Mouse (Mus musculus) heart, adult 2 months (tissue): ENCODE results near the gene Fhdc1.

Source experiments
- CTCF ChIP-seq: fragments of 200-600 bp; IDR thresholded peaks from 2 replicates; pipeline ENCODE4 v1.8.1; 2022; ENCODE audit warnings: antibody characterized with exemption, mild to moderate bottlenecking, moderate library complexity
- EP300 ChIP-seq: fragments of 200-500 bp; IDR thresholded peaks from 2 replicates; pipeline ENCODE4 v1.6.1; 2011; ENCODE audit warnings: low read depth, low read length, control low read depth; ENCODE audit not compliant: insufficient read depth
- POLR2A ChIP-seq: fragments of 200-500 bp; IDR thresholded peaks from 2 replicates; pipeline ENCODE4 v1.6.1; 2011; ENCODE audit warnings: mild to moderate bottlenecking, low read depth, low read length, control low read depth; ENCODE audit not compliant: insufficient read depth

- no peak for TF ChIP-seq CTCF
- no peak for TF ChIP-seq EP300
- no peak for TF ChIP-seq POLR2A
These were observed 52.5 kb downstream of the Fhdc1 start for GRCm38 (mm10) chr3:84427779-84428178.
